In genomic region chr11:86484101-86484868, GRCm38 (mm10) we compare ENCODE assay signal across 8 mouse cellular contexts. TPM values are rescaled to one million over a fixed set of nuclear protein-coding genes. Genes with fewer than 3 reads are reported as not detected.
DNase-seq lines count a peak whose midpoint lies in the region; ATAC-seq and TF ChIP-seq lines count a peak whose summit lies in the region.

Gene Rnft1 (plus strand): TSS chr11:86484657.

- peak; percentile 98 for TF ChIP-seq POLR2A in ES-Bruce4 (IDR thresholded peaks at IDR 0.05; ENCODE audit: insufficient read depth, low read length)

- peak within 1 kb of the TSS; percentile 73 for H3K4me2 ChIP-seq in forebrain, embryonic 13.5 days
- H3K4me2 ChIP-seq in liver, postnatal 0 days (ENCODE audit: low read depth, low read length), result peak within 1 kb of the TSS; percentile 97
- peak within 1 kb of the TSS; percentile 68 for H3K4me2 ChIP-seq in neural tube, embryonic 14.5 days (ENCODE audit: low read depth, low read length)

- no peak for TF ChIP-seq CTCF in ES-Bruce4 (IDR thresholded peaks at IDR 0.05; ENCODE audit: low read depth, low read length)
- peak; percentile 39 for TF ChIP-seq CTCF in liver, postnatal 0 days (IDR thresholded peaks at IDR 0.05; ENCODE audit: low read depth)

- H3K27me3 ChIP-seq in ES-Bruce4 (ENCODE audit: control insufficient read depth, insufficient read depth, low read length, poor library complexity, severe bottlenecking), result no peaks in the 10 kb centered on the region
- H3K27me3 ChIP-seq in forebrain, embryonic 13.5 days, result peaks cover 8% of the 10 kb centered on the region; the same call in 1 of the 2 replicates
- no peaks in the 10 kb centered on the region for H3K27me3 ChIP-seq in liver, postnatal 0 days (ENCODE audit: insufficient read depth, low read length)
- no peaks in the 10 kb centered on the region; the same call in 1 of the 2 replicates for H3K27me3 ChIP-seq in neural tube, embryonic 14.5 days (ENCODE audit: control insufficient read depth, insufficient read depth, low read length)

- intact Hi-C loops in heart, postnatal 10 days (cut with DNase I), result no loop called here

- peak; percentile 94 for ATAC-seq in cerebellum, adult (ENCODE audit: insufficient number of reproducible peaks, low FRiP score, low TSS enrichment)
- peak; percentile 97 for ATAC-seq in forebrain, embryonic 13.5 days
- peak; percentile 98 for ATAC-seq in liver, postnatal 0 days
- peak; percentile 96 for ATAC-seq in neural tube, embryonic 14.5 days (ENCODE audit: low read depth)

- H3K9me3 ChIP-seq in ES-Bruce4 (replicated peaks; ENCODE audit: control insufficient read depth, insufficient read depth, low read length, poor library complexity, severe bottlenecking), result no peaks in the 10 kb centered on the region
- no peaks in the 10 kb centered on the region for H3K9me3 ChIP-seq in forebrain, embryonic 13.5 days (replicated peaks)
- no peaks in the 10 kb centered on the region for H3K9me3 ChIP-seq in liver, postnatal 0 days (ENCODE audit: low read length)
- no peaks in the 10 kb centered on the region for H3K9me3 ChIP-seq in neural tube, embryonic 14.5 days (ENCODE audit: control insufficient read depth, low read length)

- TF ChIP-seq EP300 in ES-Bruce4 (IDR thresholded peaks at IDR 0.05; ENCODE audit: insufficient read depth, low read depth, low read length), result no peak
- peak; percentile 39; the same call in 1 of the 2 replicates for TF ChIP-seq EP300 in liver, postnatal 0 days (IDR thresholded peaks at IDR 0.05; ENCODE audit: low read depth)

- under 1% methylated on average over 62 of the region's 68 CpGs for WGBS in forebrain, embryonic 13.5 days
- WGBS in large intestine, adult 2 months, result under 1% methylated on average over 68 of the region's 68 CpGs
- WGBS in liver, postnatal 0 days (ENCODE audit: insufficient replicate concordance), result under 1% methylated on average over 58 of the region's 68 CpGs
- WGBS in neural tube, embryonic 14.5 days, result under 1% methylated on average over 66 of the region's 68 CpGs

- peak; percentile 99 to 100 for DNase-seq in heart, postnatal 10 days
- DNase-seq in large intestine, adult 2 months (ENCODE audit: low read depth, low spot score), result peak; percentile 97
- DNase-seq in liver, postnatal 0 days, result peak; percentile 100
- peak; percentile 100 for DNase-seq in testis, postnatal 10 days (ENCODE audit: low spot score)

- H3K4me1 ChIP-seq in ES-Bruce4 (ENCODE audit: control insufficient read depth, insufficient read depth, low read length), result no peaks in the 10 kb centered on the region
- peaks cover 8% of the 10 kb centered on the region for H3K4me1 ChIP-seq in forebrain, embryonic 13.5 days
- H3K4me1 ChIP-seq in liver, postnatal 0 days (ENCODE audit: insufficient read depth), result peaks cover 8% of the 10 kb centered on the region
- H3K4me1 ChIP-seq in neural tube, embryonic 14.5 days (ENCODE audit: control insufficient read depth, insufficient read depth, low read length), result peaks cover 9% of the 10 kb centered on the region

- no peak within 1 kb of the TSS for H3K27ac ChIP-seq in ES-Bruce4 (ENCODE audit: insufficient read depth, low read length)
- peak within 1 kb of the TSS; percentile 75 for H3K27ac ChIP-seq in forebrain, embryonic 13.5 days
- H3K27ac ChIP-seq in liver, postnatal 0 days (ENCODE audit: low read depth), result peak within 1 kb of the TSS; percentile 94
- H3K27ac ChIP-seq in neural tube, embryonic 14.5 days (ENCODE audit: low read depth, low read length), result peak within 1 kb of the TSS; percentile 71

- peak within 1 kb of the TSS; percentile 88 for H3K4me3 ChIP-seq in ES-Bruce4 (ENCODE audit: low read depth, low read length)
- H3K4me3 ChIP-seq in forebrain, embryonic 13.5 days, result peak within 1 kb of the TSS; percentile 70
- H3K4me3 ChIP-seq in liver, postnatal 0 days (ENCODE audit: low read depth, low read length), result peak within 1 kb of the TSS; percentile 76
- peak within 1 kb of the TSS; percentile 59 for H3K4me3 ChIP-seq in neural tube, embryonic 14.5 days (ENCODE audit: low read depth, low read length)

- H3K36me3 ChIP-seq in ES-Bruce4 (ENCODE audit: control insufficient read depth, insufficient read depth, low read length, poor library complexity, severe bottlenecking), result no peaks in the 10 kb centered on the region
- 0 out of 2 replicates have a peak, but pooled peaks cover under 1% of the 10 kb centered on the region for H3K36me3 ChIP-seq in forebrain, embryonic 13.5 days (ENCODE audit: poor library complexity, severe bottlenecking)
- peaks cover 4% of the 10 kb centered on the region for H3K36me3 ChIP-seq in liver, postnatal 0 days (replicated peaks; ENCODE audit: insufficient read depth, low read length)
- 0 out of 2 replicates have a peak, but pooled peaks cover under 1% of the 10 kb centered on the region for H3K36me3 ChIP-seq in neural tube, embryonic 14.5 days (ENCODE audit: control insufficient read depth, insufficient read depth, low read length)

- peak within 1 kb of the TSS; percentile 79 for H3K9ac ChIP-seq in ES-Bruce4 (ENCODE audit: low read depth, poor library complexity, severe bottlenecking)
- peak within 1 kb of the TSS; percentile 75 for H3K9ac ChIP-seq in forebrain, embryonic 13.5 days
- H3K9ac ChIP-seq in liver, postnatal 0 days (replicated peaks), result peak within 1 kb of the TSS; percentile 82
- H3K9ac ChIP-seq in neural tube, embryonic 14.5 days (replicated peaks; ENCODE audit: low read depth, low read length), result peak within 1 kb of the TSS; percentile 59

RNA-seq across cellular contexts. Expression of gene Rnft1, which starts in this region (rescaled TPM):
- 25.0 and 30.3 TPM in 2 replicates for polyA plus RNA-seq in ES-Bruce4 (2011; ENCODE audit: insufficient read depth, insufficient read length, low read depth, missing spikeins)
- polyA plus RNA-seq in forebrain, embryonic 13.5 days (2015; fragmentation: Nextera tagmentation; extraction: Ambion mirVana), result 15.9 and 16.5 TPM in 2 replicates
- total RNA-seq in heart, postnatal 10 days (2021), result 10 to 100 TPM; 27.2 to 33.0 TPM
- 5.4 and 7.1 TPM in 2 replicates for polyA plus RNA-seq in large intestine, adult 2 months (2012; rRNA removed)
- polyA plus RNA-seq in liver, postnatal 0 days (2015; fragmentation: Nextera tagmentation; extraction: Ambion mirVana), result 19.8 and 20.1 TPM in 2 replicates
- 13.4 and 16.4 TPM in 2 replicates for polyA plus RNA-seq in neural tube, embryonic 14.5 days (2014; fragmentation: Nextera tagmentation; extraction: Ambion mirVana)
